Mouse (Mus musculus) limb, embryonic 14.5 days (tissue): Measurements from ENCODE around the gene Thbs2. TPM values are rescaled to one million over a fixed set of nuclear protein-coding genes. Genes with fewer than 3 reads are reported as not detected.

Experiments used
- ATAC-seq: fragments of 200-750 bp; cut with Nextera tagmentation; 2 replicates; pipeline ENCODE4 v1.8.0; 2017; ENCODE audit warnings: low read depth, moderate number of reproducible peaks, moderate TSS enrichment; ENCODE audit not compliant: low FRiP score
- DNase-seq: peaks from one replicate; pipeline ENCODE4 v3.0.0-alpha.2; 2015; ENCODE audit warnings: low spot score
- H3K27ac ChIP-seq: fragments of 300-500 bp; sonication (generic); replicated peaks from 2 replicates; pipeline ENCODE4 v1.5.1; 2014; ENCODE audit warnings: low read depth, mild to moderate bottlenecking, low read length, moderate library complexity, mixed read lengths
- H3K27me3 ChIP-seq: fragments of 300-500 bp; sonication (generic); 2 replicates; pipeline ENCODE4 v1.6.1; 2014; ENCODE audit warnings: low read length, mixed read lengths; ENCODE audit not compliant: control insufficient read depth, insufficient read depth
- H3K36me3 ChIP-seq: fragments of 300-500 bp; sonication (generic); 2 replicates; pipeline ENCODE4 v1.6.1; 2014; ENCODE audit warnings: mild to moderate bottlenecking, low read length, moderate library complexity, mixed read lengths; ENCODE audit not compliant: control insufficient read depth, insufficient read depth
- H3K4me1 ChIP-seq: fragments of 300-500 bp; sonication (generic); 2 replicates; pipeline ENCODE4 v1.6.1; 2014; ENCODE audit warnings: antibody characterized with exemption, low read length, mixed read lengths; ENCODE audit not compliant: control insufficient read depth, insufficient read depth
- H3K4me2 ChIP-seq: fragments of 300-500 bp; sonication (generic); replicated peaks from 2 replicates; pipeline ENCODE4 v1.6.1; 2014; ENCODE audit warnings: low read depth, mild to moderate bottlenecking, low read length, moderate library complexity; ENCODE audit not compliant: severe bottlenecking
- H3K4me3 ChIP-seq: fragments of 300-500 bp; sonication (generic); replicated peaks from 2 replicates; pipeline ENCODE4 v1.5.1; 2014; ENCODE audit warnings: low read length
- H3K9ac ChIP-seq: fragments of 300-500 bp; sonication (generic); 2 replicates; pipeline ENCODE4 v1.6.1; 2014; ENCODE audit warnings: mild to moderate bottlenecking, low read depth, low read length, moderate library complexity; ENCODE audit not compliant: severe bottlenecking
- H3K9me3 ChIP-seq: fragments of 300-500 bp; sonication (generic); 2 replicates; pipeline ENCODE4 v1.6.1; 2016; ENCODE audit warnings: low read length; ENCODE audit not compliant: control insufficient read depth
- POLR2A ChIP-seq: fragments of 200-500 bp; IDR thresholded peaks from 2 replicates; pipeline ENCODE4 v1.8.0; 2012; ENCODE audit warnings: inconsistent platforms, mild to moderate bottlenecking, moderate library complexity, borderline replicate concordance; ENCODE audit not compliant: insufficient read depth, insufficient read length; ENCODE audit errors: extremely low read depth
- WGBS: fragments of 180-500 bp; shearing (Covaris S2); extraction: QIAGEN DNeasy Blood & Tissue Kit; methylation state at CpG from one replicate; pipeline ENCODE4 v1.1.7; 2014; 5-methylcytosine and 5-hydroxymethylcytosine counted together
- polyA plus RNA-seq, 2 experiments: library from polyadenylated mRNA; depleted of rRNA in 1 of 2; stranded (reverse) in 1 of 2; unstranded in 1 of 2; fragments of >200 nt; fragmentation: Nextera tagmentation in 1 of 2; extraction: Ambion mirVana in 1 of 2; gene quantifications; 2 replicates each; pipeline versions ENCODE4 v1.2.1 to v1.2.3; 2012 to 2014

Gene Thbs2
- polyA plus RNA-seq, 2 experiments: 78.6 to 92.6 TPM

DNA sequence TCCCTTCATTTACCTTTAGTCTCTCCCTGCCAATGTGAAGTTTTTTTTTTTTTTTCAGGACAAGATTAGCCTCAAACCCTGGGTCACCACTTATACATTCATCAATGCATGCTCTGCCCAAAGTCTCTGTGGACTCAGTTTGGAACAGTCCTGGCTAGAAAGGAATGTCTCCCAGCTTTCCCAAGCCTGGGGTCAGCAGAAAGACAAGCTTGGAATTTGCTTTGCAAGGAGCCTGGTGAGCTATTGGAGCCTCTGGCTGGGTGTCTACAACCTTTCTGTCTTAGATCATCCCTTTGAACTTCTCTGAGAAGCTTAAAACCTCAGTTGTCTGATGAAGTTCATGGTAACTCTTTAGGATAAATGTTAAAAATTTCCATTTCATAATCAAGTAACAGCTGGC lies 36.9 kb downstream of the Thbs2 start:
- no peak overlapping the region for H3K4me2 ChIP-seq
- H3K4me1 ChIP-seq: peaks cover 2% of the 10 kb centered on the region; the same call in 1 of the 2 replicates
- H3K27ac ChIP-seq: no peak overlapping the region
- DNase-seq (no peak), ATAC-seq (no peak)
- TF ChIP-seq POLR2A: no peak
- H3K4me3 ChIP-seq: no peak overlapping the region
- H3K36me3 ChIP-seq: no peaks in the 10 kb centered on the region
- H3K9ac ChIP-seq: no peak overlapping the region
- no peaks in the 10 kb centered on the region for H3K27me3 ChIP-seq
- H3K9me3 ChIP-seq: no peaks in the 10 kb centered on the region

DNA sequence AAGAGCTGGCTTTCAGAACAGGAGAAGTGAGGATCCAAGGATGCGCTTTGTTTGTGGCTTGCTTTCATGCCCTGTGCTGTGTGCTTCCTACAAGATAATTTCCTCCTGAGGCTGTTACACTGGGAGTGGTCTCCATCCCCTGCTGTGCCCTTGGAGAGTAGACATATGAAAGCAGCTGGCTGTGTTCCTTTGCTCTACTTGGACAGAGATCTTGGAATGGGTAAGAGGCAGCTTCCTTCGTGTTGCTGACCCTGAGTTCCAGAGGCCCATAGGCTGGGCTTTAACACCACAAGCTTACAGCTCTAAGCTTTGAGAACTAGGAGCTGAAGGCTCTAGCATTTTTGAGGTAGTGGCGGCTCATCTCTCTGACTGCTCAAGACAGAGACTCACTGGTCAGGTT lies 39.1 kb downstream of the Thbs2 start:
- Histone ChIP-seq H3K9me3 (no peaks in the 10 kb centered on the region), H3K36me3 (no peaks in the 10 kb centered on the region), H3K4me2 (no peak overlapping the region), H3K9ac (no peak overlapping the region), H3K4me1 (peaks cover 2% of the 10 kb centered on the region; the same call in 1 of the 2 replicates), H3K27ac (no peak overlapping the region), H3K27me3 (no peaks in the 10 kb centered on the region), H3K4me3 (no peak overlapping the region)
- no peak for ATAC-seq
- no peak for DNase-seq
- 78% methylated on average over 3 of the region's 3 CpGs for WGBS
- TF ChIP-seq POLR2A: no peak

GRCm38 (mm10) chr17:14652013-14652412 lies 42.0 kb downstream of the Thbs2 start:
- ATAC-seq (no peak), DNase-seq (no peak)
- no peak overlapping the region for H3K4me3 ChIP-seq
- no peaks in the 10 kb centered on the region for H3K36me3 ChIP-seq
- H3K4me2 ChIP-seq: no peak overlapping the region
- H3K9me3 ChIP-seq: no peaks in the 10 kb centered on the region
- TF ChIP-seq POLR2A: no peak
- H3K9ac ChIP-seq: no peak overlapping the region
- peaks cover 13% of the 10 kb centered on the region for H3K4me1 ChIP-seq
- no peaks in the 10 kb centered on the region for H3K27me3 ChIP-seq
- H3K27ac ChIP-seq: no peak overlapping the region
- 25% methylated on average over 7 of the region's 7 CpGs for WGBS

- H3K4me3 ChIP-seq: no peak overlapping the region
- no peak overlapping the region for H3K4me2 ChIP-seq
- H3K27me3 ChIP-seq: no peaks in the 10 kb centered on the region
- WGBS: 56% methylated on average over 4 of the region's 4 CpGs
- H3K9ac ChIP-seq: no peak overlapping the region
- peaks cover 12% of the 10 kb centered on the region for H3K4me1 ChIP-seq
- no peak overlapping the region for H3K27ac ChIP-seq
- no peaks in the 10 kb centered on the region for H3K36me3 ChIP-seq
- TF ChIP-seq POLR2A: no peak
- ATAC-seq (peak; percentile 34; the same call in 1 of the 2 replicates), DNase-seq (no peak)
- no peaks in the 10 kb centered on the region for H3K9me3 ChIP-seq
These were observed 45.9 kb downstream of the Thbs2 start for GRCm38 (mm10) chr17:14647996-14648640.

DNA sequence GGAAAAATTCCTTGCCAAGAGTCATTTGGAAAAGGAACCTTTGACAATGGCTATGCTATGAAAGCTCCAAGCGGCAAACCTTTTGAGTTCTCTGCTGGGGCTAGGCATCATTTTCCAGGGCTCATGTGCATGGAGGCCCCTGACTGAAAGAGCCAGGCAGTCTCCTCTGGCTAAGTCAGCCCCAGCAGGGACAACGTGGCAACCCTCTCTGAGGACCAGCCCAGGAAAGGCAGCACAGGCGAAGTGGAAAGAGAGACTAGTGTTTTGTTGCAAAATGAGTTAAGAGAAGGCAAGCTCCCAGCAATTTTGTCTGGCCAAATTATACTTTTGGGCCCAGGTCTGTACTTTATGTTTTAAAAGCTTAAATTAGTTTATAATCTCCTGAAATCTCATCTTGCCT lies 50.0 kb downstream of the Thbs2 start:
- peaks cover 16% of the 10 kb centered on the region for H3K4me1 ChIP-seq
- no peaks in the 10 kb centered on the region for H3K27me3 ChIP-seq
- 62% methylated on average over 3 of the region's 3 CpGs for WGBS
- H3K4me2 ChIP-seq: no peak overlapping the region
- no peak overlapping the region for H3K4me3 ChIP-seq
- H3K36me3 ChIP-seq: no peaks in the 10 kb centered on the region
- ATAC-seq: no peak
- H3K9ac ChIP-seq: no peak overlapping the region
- TF ChIP-seq POLR2A: no peak
- H3K27ac ChIP-seq: 0 out of 2 replicates have a peak overlapping the region, but pooled peaks have one; percentile 15
- no peak for DNase-seq
- no peaks in the 10 kb centered on the region for H3K9me3 ChIP-seq
